Mouse (Mus musculus) mature B cell (primary cell): Measurements from ENCODE around the gene B3galnt2.
"Not testable (repeated sequence)": the region's sequence is repeated elsewhere in the genome, so short reads cannot be mapped to it uniquely, and the experiment has no call there.

ENCODE experiments used
- in situ Hi-C: fragments of 300-500 bp; cut with MboI; formaldehyde crosslinking; loops from 2 replicates; pipeline ENCODE4 v1.14.3; 2019

Gene B3galnt2

GRCm38 (mm10) chr13:14006056-14006455, 51.8 kb downstream of the B3galnt2 start:
- in situ Hi-C loops: no loop called here

GRCm38 (mm10) chr13:14011454-14011995, 57.3 kb downstream of the B3galnt2 start:
- in situ Hi-C loops: no loop called here

GRCm38 (mm10) chr13:14014001-14014400, 59.7 kb downstream of the B3galnt2 start:
- in situ Hi-C loops: no loop called here

- in situ Hi-C loops: no loop called here
Measured at GRCm38 (mm10) chr13:14014540-14014939, 60.3 kb downstream of the B3galnt2 start.

GRCm38 (mm10) chr13:14015609-14016008, 61.3 kb downstream of the B3galnt2 start:
- in situ Hi-C loops: no loop called here

DNA sequence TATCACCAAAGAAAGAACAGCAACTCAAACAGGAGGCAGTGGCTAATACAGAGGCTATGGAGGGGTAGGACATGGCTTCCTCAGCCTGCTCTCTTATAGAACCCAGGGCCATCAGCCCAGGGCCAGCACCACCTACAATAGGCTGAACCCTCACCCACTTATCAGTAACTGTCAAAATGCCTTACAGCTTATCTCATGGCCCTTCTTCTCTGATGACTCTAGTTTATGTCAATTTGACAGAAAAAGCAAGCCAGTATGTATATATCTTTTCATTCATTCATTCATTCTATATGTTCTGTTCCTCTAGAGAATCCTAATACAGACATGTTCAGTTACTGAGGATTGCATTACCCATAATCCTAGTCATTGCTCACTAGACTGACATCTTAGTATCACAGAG, 64.0 kb downstream of the B3galnt2 start:
- in situ Hi-C loops: no loop called here

- in situ Hi-C loops: no loop called here
Measured at GRCm38 (mm10) chr13:14018852-14019251, 64.6 kb downstream of the B3galnt2 start.

DNA sequence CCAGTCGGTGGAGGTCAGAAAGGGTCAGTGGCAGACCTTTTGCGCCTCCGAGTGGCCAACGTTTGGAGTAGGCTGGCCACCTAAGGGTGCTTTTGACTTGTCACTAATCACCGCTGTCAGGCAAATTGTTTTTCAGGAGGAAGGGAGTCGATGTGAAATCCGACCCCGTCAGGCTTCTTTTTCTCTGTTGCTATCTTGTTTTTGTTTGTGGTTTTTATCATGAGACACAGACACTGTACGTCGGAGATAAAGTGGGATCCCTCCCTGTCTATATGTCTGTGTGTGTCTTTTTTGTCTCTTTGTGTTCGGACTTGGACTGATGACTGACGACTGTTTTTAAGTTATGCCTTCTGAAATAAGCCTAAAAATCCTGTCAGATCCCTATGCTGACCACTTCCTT, 67.1 kb downstream of the B3galnt2 start:
- in situ Hi-C loops: not testable (repeated sequence)

DNA sequence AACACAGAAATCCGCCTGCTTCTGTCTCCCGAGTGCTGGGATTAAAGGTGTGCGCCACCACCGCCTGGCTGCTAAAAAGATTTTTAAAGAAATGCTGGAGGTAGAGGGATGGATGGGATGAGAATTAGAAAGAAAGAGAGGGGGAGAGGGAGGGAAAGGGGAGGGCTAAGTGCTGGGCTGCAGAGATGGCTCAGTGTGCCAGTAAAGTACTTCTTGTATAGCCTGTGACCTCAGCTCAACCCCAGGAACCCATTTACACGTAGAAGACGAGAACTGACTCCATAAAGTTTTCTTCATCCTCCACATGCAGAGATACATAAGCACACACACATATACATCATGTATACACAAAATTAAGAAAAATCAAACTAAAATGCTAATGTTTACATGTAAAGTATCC, 71.3 kb downstream of the B3galnt2 start:
- in situ Hi-C loops: no loop called here

DNA sequence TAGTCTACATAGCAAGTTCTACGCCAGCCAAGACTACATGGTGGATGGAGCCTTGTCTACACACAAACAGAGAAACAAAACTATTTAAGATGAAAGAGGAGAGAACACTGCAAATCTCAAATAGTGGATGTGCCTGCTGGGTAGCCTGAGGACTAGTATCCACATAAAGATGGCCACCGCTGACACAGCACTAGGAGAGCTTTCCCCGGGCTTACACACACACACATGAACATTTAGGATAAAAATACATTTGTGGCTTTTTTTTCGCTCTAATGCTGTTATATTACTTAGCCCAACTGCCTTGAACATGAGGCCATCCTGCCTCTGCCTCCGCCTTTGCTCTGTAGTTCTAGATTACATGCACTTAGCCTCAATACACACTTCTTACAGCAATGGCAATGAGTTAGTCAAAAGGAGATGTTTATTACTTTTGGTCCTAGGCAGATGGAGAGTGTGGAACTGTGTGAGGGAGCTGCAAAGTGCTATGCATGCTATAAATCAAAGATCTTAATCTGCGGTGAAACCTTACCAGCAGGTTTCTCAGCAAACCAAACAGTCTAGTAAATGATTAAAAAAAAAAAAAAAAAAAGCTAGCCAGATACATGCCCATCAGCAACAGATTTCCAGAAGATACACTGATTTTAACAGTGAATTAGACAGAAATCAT, 72.0 kb downstream of the B3galnt2 start:
- in situ Hi-C loops: no loop called here

DNA sequence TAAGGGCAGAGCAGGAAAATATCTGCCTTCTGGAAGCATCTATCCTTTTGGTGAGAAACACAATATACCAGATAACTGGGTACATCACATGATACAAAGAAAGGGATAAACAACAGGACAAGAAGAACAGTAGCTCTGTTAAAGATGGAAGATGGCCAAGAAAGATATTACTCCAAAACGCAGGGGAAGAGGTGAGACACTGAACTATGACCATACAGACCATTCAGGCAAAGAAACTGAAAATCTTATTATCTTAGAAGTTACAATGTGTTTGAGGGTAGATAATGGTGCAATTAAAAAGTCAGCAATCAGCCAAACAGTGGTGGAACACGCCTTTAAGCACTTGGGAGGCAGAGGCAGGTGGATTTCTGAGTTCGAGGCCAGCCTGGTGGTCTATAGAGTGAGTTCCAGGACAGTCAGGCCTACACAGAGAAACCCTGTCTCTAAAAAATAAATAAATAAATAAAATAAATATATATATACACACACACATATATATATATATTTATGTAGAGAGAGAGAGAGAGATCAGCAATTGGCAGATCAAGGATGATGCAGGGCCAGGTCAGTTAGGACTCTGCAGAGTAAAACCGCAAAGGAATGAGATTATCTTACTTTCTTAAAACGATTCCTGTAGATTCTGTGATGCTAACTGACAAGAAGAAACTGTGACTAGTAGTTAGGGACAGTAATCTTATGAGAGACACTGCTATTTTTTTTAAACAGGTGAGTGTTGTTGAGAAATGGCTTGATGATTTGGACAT, 79.2 kb downstream of the B3galnt2 start:
- in situ Hi-C loops: no loop called here

GRCm38 (mm10) chr13:14034073-14034348, 79.7 kb downstream of the B3galnt2 start:
- in situ Hi-C loops: no loop called here

DNA sequence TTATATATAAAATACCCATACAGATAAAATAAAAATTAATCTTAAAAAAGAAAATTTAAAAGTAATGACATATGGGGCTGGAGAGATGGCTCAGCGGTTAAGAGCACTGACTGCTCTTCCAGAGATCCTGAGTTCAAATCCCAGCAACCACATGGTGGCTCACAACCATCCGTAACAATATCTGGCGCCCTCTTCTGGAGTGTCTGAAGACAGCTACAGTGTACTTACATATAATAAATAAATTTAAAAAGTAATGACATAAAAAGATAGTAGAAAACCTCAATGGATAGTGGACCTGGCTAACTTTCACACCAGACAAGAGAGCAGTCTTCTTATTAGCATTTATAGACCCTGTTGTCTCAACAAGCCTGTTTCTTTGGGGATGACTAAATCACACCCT, 81.1 kb downstream of the B3galnt2 start:
- in situ Hi-C loops: not testable (repeated sequence)

- in situ Hi-C loops: no loop called here
Measured at GRCm38 (mm10) chr13:14035875-14036630, 81.8 kb downstream of the B3galnt2 start.

GRCm38 (mm10) chr13:14038911-14039291, 84.6 kb downstream of the B3galnt2 start:
- in situ Hi-C loops: no loop called here

- in situ Hi-C loops: no loop called here
Measured at GRCm38 (mm10) chr13:14039292-14039965, 85.2 kb downstream of the B3galnt2 start, which contains the start of gene Tbce. Tbce (minus strand) TSS chr13:14039638.

GRCm38 (mm10) chr13:14040186-14040585, 85.9 kb downstream of the B3galnt2 start:
- in situ Hi-C loops: no loop called here

DNA sequence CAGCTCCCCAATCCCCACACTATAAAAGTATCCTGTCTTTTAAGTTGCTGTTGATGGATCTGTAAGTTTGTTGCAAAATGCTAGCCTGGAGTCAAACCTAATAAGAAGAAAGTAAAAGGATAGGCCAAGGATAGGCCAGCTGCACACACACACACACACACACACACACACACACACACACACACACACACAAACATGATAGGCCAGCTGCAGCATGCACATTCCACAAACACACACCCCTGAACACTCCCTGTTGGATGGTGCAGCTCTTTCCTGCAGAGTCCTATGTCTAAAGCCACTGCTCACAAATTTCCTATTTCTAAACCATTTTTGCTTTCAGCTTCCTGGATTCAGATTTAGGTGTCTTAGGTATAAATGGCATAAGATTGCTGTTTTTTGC, 89.6 kb downstream of the B3galnt2 start:
- in situ Hi-C loops: no loop called here

DNA sequence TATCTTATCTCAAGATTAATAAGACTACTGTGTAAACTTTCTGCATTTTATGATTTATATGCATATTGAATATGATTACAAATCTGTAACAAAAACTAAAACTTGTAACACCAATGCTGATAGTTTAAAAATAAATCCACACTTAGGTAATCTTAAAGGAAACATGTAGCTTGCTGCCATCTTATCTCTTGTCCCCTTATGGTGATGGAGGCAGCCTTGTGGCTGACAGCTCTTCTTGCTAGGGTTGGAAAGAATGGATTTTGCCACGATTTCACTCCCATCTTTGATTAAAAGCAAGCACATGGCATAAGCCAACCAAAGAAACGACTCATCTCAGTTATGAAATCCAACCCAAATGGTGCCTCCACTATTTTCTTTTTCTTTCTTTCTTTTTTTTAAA, 90.3 kb downstream of the B3galnt2 start:
- in situ Hi-C loops: no loop called here
